Mouse (Mus musculus) spleen, postnatal 14 days (tissue): ENCODE results near the gene Gm16181.

ENCODE experiments used
- DNase-seq, 2 experiments: peaks; one replicate each; pipeline ENCODE4 v3.0.0; 2021 to 2022; ENCODE audit warnings: low spot score in 2 of 2

Gm16181 gene

GRCm38 (mm10) chr17:35269653-35270347 is 49.2 kb downstream of the Gm16181 start:
- DNase-seq = peak; percentile 27 to 53

- DNase-seq = no peak
Observed at GRCm38 (mm10) chr17:35272249-35272648, 51.6 kb downstream of the Gm16181 start.
